Mouse (Mus musculus) small intestine, adult 2 months (tissue): ENCODE results near the gene Bag5. TPM values are rescaled to one million over a fixed set of nuclear protein-coding genes. Genes with fewer than 3 reads are reported as not detected.
A peak's percentile ranks its signal among the peaks of the same experiment; 100 is the strongest.

Experiments
- H3K27ac ChIP-seq: fragments of 200-500 bp; 2 replicates; pipeline ENCODE4 v1.5.1; 2012; ENCODE audit warnings: low read depth, low read length, control low read depth, inconsistent platforms; ENCODE audit not compliant: insufficient read depth
- H3K27me3 ChIP-seq: fragments of 200-500 bp; 2 replicates; pipeline ENCODE4 v1.6.1; 2012; ENCODE audit warnings: mild to moderate bottlenecking, moderate library complexity, low read length, inconsistent platforms; ENCODE audit not compliant: control insufficient read depth, insufficient read depth
- H3K36me3 ChIP-seq: fragments of 200-500 bp; 2 replicates; pipeline ENCODE4 v1.6.1; 2012; ENCODE audit warnings: mild to moderate bottlenecking, low read length, control low read depth, inconsistent platforms; ENCODE audit not compliant: control insufficient read depth, insufficient read depth
- H3K4me1 ChIP-seq: fragments of 200-500 bp; 2 replicates; pipeline ENCODE4 v1.6.1; 2012; ENCODE audit warnings: low read length, inconsistent platforms, mixed read lengths; ENCODE audit not compliant: control insufficient read depth, insufficient read depth, insufficient read length
- H3K4me3 ChIP-seq: fragments of 200-500 bp; 2 replicates; pipeline ENCODE4 v1.5.1; 2012; ENCODE audit warnings: low read depth, mild to moderate bottlenecking, control low read depth, inconsistent platforms, low read length, moderate library complexity
- CTCF ChIP-seq: fragments of 200-500 bp; IDR thresholded peaks from 2 replicates; pipeline ENCODE4 v1.5.1; 2012; ENCODE audit warnings: low read depth, mild to moderate bottlenecking, control low read depth, inconsistent platforms, low read length, moderate library complexity, mixed read lengths; ENCODE audit not compliant: insufficient replicate concordance, insufficient read length; ENCODE audit errors: extremely low read depth
- POLR2A ChIP-seq: fragments of 200-500 bp; IDR thresholded peaks from 2 replicates; pipeline ENCODE4 v1.6.1; 2012; ENCODE audit warnings: low read depth, mild to moderate bottlenecking, control low read depth, inconsistent platforms, low read length, moderate library complexity
- WGBS: fragments of 180-500 bp; shearing (Covaris S2); methylation state at CpG from one replicate; pipeline ENCODE4 v1.1.7; 2018; 5-methylcytosine and 5-hydroxymethylcytosine counted together
- polyA plus RNA-seq: library from polyadenylated mRNA; depleted of rRNA; stranded (reverse); fragments of >200 nt; gene quantifications from 2 replicates; pipeline ENCODE4 v1.2.3, GENCODE M21; 2012; rRNA removed

Gene Bag5
- 3.4 and 5.5 TPM in 2 replicates for polyA plus RNA-seq

DNA sequence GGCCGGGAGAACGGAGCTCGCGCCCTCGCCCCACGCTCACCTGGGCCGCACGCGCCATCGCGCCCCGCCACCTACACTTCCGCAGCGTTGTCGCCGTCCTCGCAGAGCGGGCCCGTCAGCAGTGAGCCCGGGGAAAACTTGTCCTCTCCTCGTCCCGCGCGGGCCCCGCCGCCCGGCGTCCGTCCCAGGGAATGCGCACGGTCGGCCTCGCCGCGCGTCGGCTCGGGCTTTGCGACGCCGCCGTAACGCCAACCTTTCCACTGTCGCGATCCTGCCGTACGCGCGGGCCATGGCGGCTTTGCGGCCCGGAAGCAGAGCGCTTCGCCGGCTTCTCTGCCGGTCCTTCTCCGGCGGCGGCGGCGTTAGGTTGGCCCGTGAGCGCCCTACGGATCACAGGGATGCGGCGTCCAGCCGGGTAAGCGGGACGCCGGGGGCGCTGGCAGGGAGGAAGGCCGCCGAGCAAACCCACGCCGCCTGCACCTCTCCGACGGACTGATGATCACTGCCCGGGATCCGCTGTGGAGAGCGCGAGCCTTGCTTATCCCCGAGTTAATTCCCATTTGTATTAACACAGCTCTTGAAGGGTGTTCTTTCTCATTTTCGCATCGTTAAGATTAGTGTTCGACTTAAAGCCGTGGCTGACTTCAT lies at the start of gene Bag5, which contains the start of gene Apopt1:
TSS of gene Bag5 (minus strand) at position 254 of the 648 bp plus-strand sequence.
TSS of gene Apopt1 (plus strand) at position 258 of the 648 bp plus-strand sequence.
- H3K4me3 ChIP-seq, result peak within 1 kb of the TSS; percentile 90
- no peaks in the 10 kb centered on the region for H3K27me3 ChIP-seq
- peak within 1 kb of the TSS; percentile 27; the same call in 1 of the 2 replicates for H3K27ac ChIP-seq
- peaks cover 6% of the 10 kb centered on the region; the same call in 1 of the 2 replicates for H3K4me1 ChIP-seq
- WGBS, result under 1% methylated on average over 86 of the region's 86 CpGs
- no peak for TF ChIP-seq CTCF
- peak; percentile 83 for TF ChIP-seq POLR2A
- peaks cover 18% of the 10 kb centered on the region for H3K36me3 ChIP-seq

DNA sequence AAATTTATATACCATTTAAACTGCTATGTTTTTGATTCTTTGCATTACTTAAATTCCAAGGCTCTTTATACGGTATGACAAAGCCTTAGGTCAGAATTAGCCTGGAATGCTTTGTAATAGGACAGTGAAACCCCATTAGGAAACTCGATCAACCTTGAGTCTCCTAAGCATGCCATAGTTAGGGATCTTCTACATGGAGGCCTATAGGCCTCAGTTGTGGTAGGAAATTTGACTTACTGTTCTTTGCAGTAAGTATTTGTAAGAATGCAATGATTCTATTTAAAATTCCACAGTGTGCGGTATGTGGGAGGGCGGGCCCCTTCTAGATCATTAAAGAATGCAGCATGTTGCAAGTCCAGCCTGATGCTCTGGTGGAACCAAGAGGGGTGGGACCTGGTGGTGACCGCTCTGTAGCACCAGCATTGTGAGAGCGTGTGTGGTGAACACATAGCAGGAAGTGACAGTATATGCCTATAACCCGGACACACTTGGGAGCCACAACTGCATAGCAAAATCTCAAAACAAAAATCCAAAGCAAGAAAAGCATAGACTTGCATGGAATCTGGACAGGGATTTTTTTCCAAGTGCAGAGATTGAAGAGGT lies 47.4 kb upstream of the Bag5 start:
- H3K4me1 ChIP-seq, result peaks cover 14% of the 10 kb centered on the region
- no peaks in the 10 kb centered on the region for H3K27me3 ChIP-seq
- TF ChIP-seq CTCF, result no peak
- TF ChIP-seq POLR2A, result no peak
- peaks cover 3% of the 10 kb centered on the region for H3K36me3 ChIP-seq
- H3K4me3 ChIP-seq, result no peak overlapping the region
- H3K27ac ChIP-seq, result no peak overlapping the region
- 74% methylated on average over 7 of the region's 7 CpGs for WGBS

DNA sequence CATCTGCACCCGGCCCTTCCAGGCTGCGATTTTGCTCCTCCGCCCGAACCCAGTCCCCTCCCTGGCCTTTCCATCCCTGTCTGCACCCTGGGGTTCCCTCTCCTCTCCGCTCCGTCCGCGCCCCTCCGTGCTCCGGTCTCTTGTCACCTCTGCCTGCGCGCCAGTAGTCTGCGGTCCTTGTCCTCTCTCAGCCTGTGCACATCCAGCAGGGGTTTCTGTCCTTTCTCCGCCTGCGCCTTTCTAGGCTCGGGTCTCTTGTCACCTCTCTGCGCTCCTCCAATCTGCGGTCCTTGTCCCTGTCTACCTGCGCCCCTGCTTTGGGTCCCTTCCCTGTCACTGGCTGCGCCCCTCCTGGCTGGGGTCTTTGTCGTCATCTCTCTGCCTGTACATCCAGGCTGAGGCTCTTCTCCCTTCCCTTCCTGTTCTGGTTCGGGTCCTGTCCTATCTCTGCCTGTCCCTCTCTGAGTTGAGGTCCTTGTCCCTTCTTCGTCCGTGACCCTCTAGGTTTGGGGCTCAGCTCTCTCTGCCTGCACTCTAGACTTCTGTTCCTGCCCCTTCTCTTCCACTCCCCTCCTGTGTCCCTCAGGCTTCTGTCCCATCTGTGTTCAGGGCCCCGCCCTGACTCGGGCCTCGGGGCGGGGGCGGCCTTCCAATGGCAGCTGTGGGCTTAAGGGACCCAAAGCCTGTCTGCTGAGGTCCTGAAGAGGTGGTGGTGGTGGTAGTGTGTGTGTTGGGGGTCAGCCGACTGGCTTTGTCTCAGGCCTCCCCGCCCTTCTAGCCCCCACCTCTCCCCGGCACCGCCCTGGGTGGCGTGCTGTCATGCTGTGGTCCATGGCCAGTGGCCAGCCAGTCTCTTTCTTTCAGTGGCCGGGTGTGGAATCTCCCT lies 46.4 kb upstream of the Bag5 start:
- 0 out of 2 replicates have a peak, but pooled peaks have one; percentile 11 for TF ChIP-seq POLR2A
- no peak for TF ChIP-seq CTCF
- Histone ChIP-seq H3K27me3 (no peaks in the 10 kb centered on the region), H3K36me3 (peaks cover 3% of the 10 kb centered on the region), H3K27ac (peak overlapping the region; percentile 59), H3K4me3 (peak overlapping the region; percentile 88), H3K4me1 (peaks cover 14% of the 10 kb centered on the region)
- WGBS, result 2% methylated on average over 35 of the region's 35 CpGs

DNA sequence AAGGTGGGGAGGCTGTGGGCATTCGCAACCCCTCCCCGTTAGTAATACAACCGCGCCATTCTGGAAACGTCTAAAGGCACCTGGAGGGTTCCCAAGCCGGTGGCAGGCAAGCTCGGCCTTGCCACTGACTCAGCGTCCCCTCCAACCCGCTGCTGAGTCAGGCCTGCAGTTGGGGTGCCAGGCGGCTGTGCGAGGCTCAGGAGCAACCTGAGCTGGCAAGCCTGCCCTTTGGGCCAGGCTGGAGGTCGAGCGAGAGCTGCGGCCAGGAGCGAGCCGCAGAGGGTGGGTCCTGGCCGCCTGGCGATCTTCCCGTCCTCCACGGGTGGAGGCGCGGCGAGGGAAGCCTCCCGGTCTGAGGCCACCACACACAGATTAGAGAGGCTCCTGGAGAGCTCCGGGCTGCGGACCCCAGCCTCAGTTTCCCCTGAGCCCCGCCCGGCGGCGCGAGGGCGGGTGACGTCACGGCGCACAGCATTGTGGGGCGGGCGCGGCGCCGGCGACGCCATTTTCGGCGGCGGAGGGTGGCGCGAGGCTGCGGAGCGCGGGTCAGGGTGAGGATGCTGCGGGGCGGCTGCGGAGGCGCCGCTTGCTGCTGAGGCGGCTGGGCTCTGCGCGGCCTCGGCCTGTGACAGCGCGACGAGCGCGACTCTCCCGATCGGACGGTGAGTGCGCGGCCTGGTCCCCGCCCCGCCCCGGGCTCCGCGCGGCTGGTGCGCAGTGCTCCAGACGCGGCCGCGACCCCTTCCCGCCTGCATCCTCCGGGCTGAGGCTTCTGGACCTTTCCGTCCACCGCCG lies 45.5 kb upstream of the Bag5 start, which contains the start of gene Klc1:
TSS of gene Klc1 (plus strand) at position 469 of the 795 bp plus-strand sequence.
- WGBS, result under 1% methylated on average over 78 of the region's 85 CpGs
- H3K4me1 ChIP-seq, result peaks cover 14% of the 10 kb centered on the region
- no peak for TF ChIP-seq CTCF
- peak; percentile 69 for TF ChIP-seq POLR2A
- H3K36me3 ChIP-seq, result peaks cover 3% of the 10 kb centered on the region
- H3K27ac ChIP-seq, result peak within 1 kb of the TSS; percentile 81
- no peaks in the 10 kb centered on the region for H3K27me3 ChIP-seq
- H3K4me3 ChIP-seq, result peak within 1 kb of the TSS; percentile 88

DNA sequence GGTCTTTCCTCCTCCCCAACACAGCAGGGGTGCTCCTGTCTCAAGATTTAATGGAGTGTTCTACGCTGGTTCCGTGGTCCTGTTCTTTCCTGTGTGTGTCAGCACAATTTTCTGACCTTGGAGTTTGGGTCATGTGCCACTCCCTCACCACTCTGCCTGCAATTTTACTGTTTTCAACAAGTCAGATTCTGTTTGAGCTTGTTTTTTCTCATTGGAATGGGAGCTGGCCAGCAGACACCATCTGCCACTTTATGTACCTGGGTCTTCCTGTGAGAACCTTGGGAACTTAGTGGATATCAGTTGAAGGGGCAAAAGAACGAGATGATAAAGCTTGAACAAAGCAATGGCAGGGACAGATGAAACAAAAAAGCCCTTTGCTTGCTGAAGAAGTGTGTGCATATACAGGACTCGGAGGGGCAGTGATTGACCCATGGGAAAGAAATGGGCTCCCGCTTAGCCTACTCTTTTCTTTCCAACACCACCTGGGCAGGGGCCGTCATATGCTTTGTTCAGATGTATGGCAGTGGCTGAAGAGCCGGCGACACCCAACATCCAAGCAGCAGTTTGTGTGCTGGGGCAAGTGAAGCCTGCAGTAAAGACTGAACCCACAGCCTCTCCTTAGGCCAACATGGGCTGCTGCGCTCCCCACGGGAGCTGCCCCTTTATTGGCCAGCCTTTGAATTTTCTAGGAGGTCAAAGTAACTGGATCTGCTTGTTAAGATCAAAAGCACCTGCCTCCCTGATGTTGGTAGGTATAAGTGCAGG lies 44.7 kb upstream of the Bag5 start:
- TF ChIP-seq CTCF (no peak), POLR2A (no peak; the same call in 1 of the 2 replicates)
- peak overlapping the region; percentile 88 for H3K4me3 ChIP-seq
- peaks cover 14% of the 10 kb centered on the region for H3K4me1 ChIP-seq
- 32% methylated on average over 10 of the region's 10 CpGs for WGBS
- H3K36me3 ChIP-seq, result no peaks in the 10 kb centered on the region
- H3K27me3 ChIP-seq, result no peaks in the 10 kb centered on the region
- peak overlapping the region; percentile 81; the same call in 1 of the 2 replicates for H3K27ac ChIP-seq

DNA sequence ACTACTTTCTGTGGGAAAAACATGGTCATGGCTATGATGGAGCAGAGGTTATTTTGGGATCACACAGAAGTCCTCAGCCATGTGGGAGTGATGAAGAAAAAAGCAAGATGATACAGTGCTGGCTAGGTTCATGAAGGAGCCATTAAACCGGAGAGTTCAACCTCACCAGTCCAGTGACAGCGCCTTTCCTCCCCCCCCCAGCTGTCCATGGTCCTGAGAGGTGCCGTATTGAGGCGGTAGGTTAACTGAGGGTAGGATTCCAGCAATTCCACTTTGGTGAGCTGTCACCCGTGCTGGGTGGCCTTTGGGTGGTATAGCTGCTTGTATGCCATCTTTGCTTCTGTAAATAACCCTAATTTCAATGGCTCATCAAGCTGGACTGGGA lies 43.6 kb upstream of the Bag5 start:
- Histone ChIP-seq H3K4me1 (peaks cover 14% of the 10 kb centered on the region), H3K27me3 (no peaks in the 10 kb centered on the region), H3K27ac (no peak overlapping the region), H3K36me3 (no peaks in the 10 kb centered on the region), H3K4me3 (no peak overlapping the region)
- TF ChIP-seq POLR2A (no peak), CTCF (no peak)
- WGBS, result 43% methylated on average over 5 of the region's 5 CpGs
